Mouse (Mus musculus) heart, postnatal 0 days (tissue): Measurements from ENCODE around the gene Nek4.

Source experiments
- CTCF ChIP-seq: IDR thresholded peaks from 2 replicates; pipeline ENCODE4 v1.5.1; 2016; ENCODE audit warnings: antibody characterized with exemption, control low read depth, low read depth
- EP300 ChIP-seq: IDR thresholded peaks from 2 replicates; pipeline ENCODE4 v1.6.1; 2016; ENCODE audit warnings: antibody characterized with exemption, low read depth

DNA sequence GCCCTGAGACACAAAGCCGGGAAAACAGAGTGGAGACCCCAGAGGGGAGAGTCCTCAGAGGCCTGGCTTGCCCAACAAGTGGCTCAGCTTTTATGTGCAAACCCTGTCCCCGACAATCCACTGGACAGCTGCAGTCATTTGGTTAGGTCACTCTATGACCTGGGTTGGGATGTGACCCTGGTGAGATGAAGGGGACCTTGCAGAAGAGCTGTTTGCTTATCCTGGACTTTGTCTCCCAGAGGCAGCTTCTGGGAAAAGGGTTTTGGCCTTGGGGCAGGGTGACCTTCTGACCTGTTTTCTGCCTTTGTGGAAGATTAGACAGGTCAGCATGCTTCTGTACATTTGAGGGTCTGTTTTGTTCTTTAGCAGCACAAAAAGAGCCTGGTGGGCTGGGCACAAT is 6.4 kb upstream of the Nek4 start:
- no peak for TF ChIP-seq CTCF
- no peak for TF ChIP-seq EP300
